Mouse (Mus musculus) midbrain, embryonic 13.5 days (tissue): Measurements from ENCODE around the gene Hspb3. TPM values are rescaled to one million over a fixed set of nuclear protein-coding genes. Genes with fewer than 3 reads are reported as not detected.

Experiments used
- ATAC-seq: fragments of 200-750 bp; cut with Nextera tagmentation; 2 replicates; pipeline ENCODE4 v1.8.0; 2017; ENCODE audit warnings: mild to moderate bottlenecking, moderate TSS enrichment, moderate library complexity
- H3K27ac ChIP-seq: fragments of 300-500 bp; sonication (generic); 2 replicates; pipeline ENCODE4 v1.5.1; 2015; ENCODE audit warnings: inconsistent platforms, mild to moderate bottlenecking, moderate library complexity
- H3K27me3 ChIP-seq: fragments of 300-500 bp; sonication (generic); 2 replicates; pipeline ENCODE4 v1.6.1; 2015; ENCODE audit warnings: mild to moderate bottlenecking, inconsistent platforms
- H3K36me3 ChIP-seq: fragments of 300-500 bp; sonication (generic); 2 replicates; pipeline ENCODE4 v1.6.1; 2015; ENCODE audit warnings: mild to moderate bottlenecking, inconsistent platforms
- H3K4me1 ChIP-seq: fragments of 300-500 bp; sonication (generic); replicated peaks from 2 replicates; pipeline ENCODE4 v1.6.1; 2015; ENCODE audit warnings: inconsistent platforms
- H3K4me2 ChIP-seq: fragments of 300-500 bp; sonication (generic); replicated peaks from 2 replicates; pipeline ENCODE4 v1.6.1; 2015; ENCODE audit warnings: moderate library complexity, mild to moderate bottlenecking, inconsistent platforms
- H3K4me3 ChIP-seq: fragments of 300-500 bp; sonication (generic); replicated peaks from 2 replicates; pipeline ENCODE4 v1.5.1; 2015; ENCODE audit warnings: mild to moderate bottlenecking, inconsistent platforms
- H3K9ac ChIP-seq: fragments of 300-500 bp; sonication (generic); replicated peaks from 2 replicates; pipeline ENCODE4 v1.6.1; 2015; ENCODE audit warnings: mild to moderate bottlenecking, inconsistent platforms
- H3K9me3 ChIP-seq: fragments of 300-500 bp; sonication (generic); 2 replicates; pipeline ENCODE4 v1.6.1; 2016; ENCODE audit warnings: mild to moderate bottlenecking, inconsistent platforms
- WGBS: fragments of 180-500 bp; shearing (Covaris S2); methylation state at CpG from one replicate; pipeline ENCODE4 v1.1.7; 2015; 5-methylcytosine and 5-hydroxymethylcytosine counted together
- polyA plus RNA-seq: library from polyadenylated mRNA; unstranded; fragments of >200 nt; fragmentation: Nextera tagmentation; extraction: Ambion mirVana; gene quantifications from 2 replicates; pipeline ENCODE4 v1.2.1, GENCODE M21; 2015

The Hspb3 gene
- polyA plus RNA-seq, 1 experiment from 2014 or later: 0.28 TPM

- H3K4me1 ChIP-seq: no peaks in the 10 kb centered on the region
- H3K4me2 ChIP-seq: no peak overlapping the region
- H3K9me3 ChIP-seq: no peaks in the 10 kb centered on the region
- H3K9ac ChIP-seq: no peak overlapping the region
- 94% methylated on average over 7 of the region's 7 CpGs for WGBS
- H3K27ac ChIP-seq: no peak overlapping the region
- H3K36me3 ChIP-seq: no peaks in the 10 kb centered on the region
- ATAC-seq: no peak
- no peak overlapping the region for H3K4me3 ChIP-seq
- no peaks in the 10 kb centered on the region for H3K27me3 ChIP-seq
These were observed 17.2 kb upstream of the Hspb3 start for GRCm38 (mm10) chr13:113680646-113681045.

GRCm38 (mm10) chr13:113669459-113670077 is 6.1 kb upstream of the Hspb3 start:
- Histone ChIP-seq H3K36me3 (no peaks in the 10 kb centered on the region), H3K9ac (no peak overlapping the region), H3K4me2 (no peak overlapping the region), H3K27ac (no peak overlapping the region), H3K27me3 (peaks cover 7% of the 10 kb centered on the region; the same call in 1 of the 2 replicates), H3K9me3 (no peaks in the 10 kb centered on the region), H3K4me1 (no peaks in the 10 kb centered on the region), H3K4me3 (no peak overlapping the region)
- WGBS: 44% methylated on average over 10 of the region's 10 CpGs
- no peak for ATAC-seq

GRCm38 (mm10) chr13:113663883-113664282 is 407 bp upstream of the Hspb3 start:
- Histone ChIP-seq H3K27me3 (peaks cover 3% of the 10 kb centered on the region; the same call in 1 of the 2 replicates), H3K36me3 (no peaks in the 10 kb centered on the region), H3K27ac (no peak overlapping the region), H3K4me1 (no peaks in the 10 kb centered on the region), H3K4me2 (no peak overlapping the region), H3K4me3 (no peak overlapping the region), H3K9me3 (no peaks in the 10 kb centered on the region), H3K9ac (no peak overlapping the region)
- WGBS: 87% methylated on average over 7 of the region's 7 CpGs
- ATAC-seq: no peak

- WGBS: 85% methylated on average over 7 of the region's 7 CpGs
- no peaks in the 10 kb centered on the region for H3K9me3 ChIP-seq
- H3K4me3 ChIP-seq: no peak overlapping the region
- no peak overlapping the region for H3K27ac ChIP-seq
- no peaks in the 10 kb centered on the region for H3K36me3 ChIP-seq
- no peaks in the 10 kb centered on the region for H3K4me1 ChIP-seq
- H3K9ac ChIP-seq: no peak overlapping the region
- no peak overlapping the region for H3K4me2 ChIP-seq
- no peaks in the 10 kb centered on the region for H3K27me3 ChIP-seq
- ATAC-seq: no peak
These were observed 1.6 kb downstream of the Hspb3 start for GRCm38 (mm10) chr13:113661826-113662271.

- Histone ChIP-seq H3K9ac (no peak overlapping the region), H3K27me3 (no peaks in the 10 kb centered on the region), H3K4me2 (no peak overlapping the region), H3K4me3 (no peak overlapping the region), H3K27ac (no peak overlapping the region), H3K9me3 (no peaks in the 10 kb centered on the region), H3K36me3 (no peaks in the 10 kb centered on the region), H3K4me1 (no peaks in the 10 kb centered on the region)
- WGBS: 84% methylated on average over 9 of the region's 9 CpGs
- no peak for ATAC-seq
These were observed 2.7 kb downstream of the Hspb3 start for GRCm38 (mm10) chr13:113660576-113661310.

- H3K9me3 ChIP-seq: no peaks in the 10 kb centered on the region
- no peak overlapping the region for H3K27ac ChIP-seq
- H3K27me3 ChIP-seq: no peaks in the 10 kb centered on the region
- no peak overlapping the region for H3K4me3 ChIP-seq
- no peaks in the 10 kb centered on the region for H3K4me1 ChIP-seq
- WGBS: 87% methylated on average over 7 of the region's 7 CpGs
- no peak for ATAC-seq
- H3K9ac ChIP-seq: no peak overlapping the region
- H3K4me2 ChIP-seq: no peak overlapping the region
- no peaks in the 10 kb centered on the region for H3K36me3 ChIP-seq
These were observed 6.3 kb downstream of the Hspb3 start for GRCm38 (mm10) chr13:113657204-113657603.

- no peaks in the 10 kb centered on the region for H3K27me3 ChIP-seq
- no peak overlapping the region for H3K4me3 ChIP-seq
- WGBS: 88% methylated on average over 4 of the region's 4 CpGs
- H3K27ac ChIP-seq: no peak overlapping the region
- ATAC-seq: no peak
- no peaks in the 10 kb centered on the region for H3K4me1 ChIP-seq
- no peak overlapping the region for H3K4me2 ChIP-seq
- no peaks in the 10 kb centered on the region for H3K36me3 ChIP-seq
- no peak overlapping the region for H3K9ac ChIP-seq
- H3K9me3 ChIP-seq: no peaks in the 10 kb centered on the region
These were observed 6.8 kb downstream of the Hspb3 start for GRCm38 (mm10) chr13:113656639-113657038.

- H3K27ac ChIP-seq: no peak overlapping the region
- H3K4me2 ChIP-seq: no peak overlapping the region
- ATAC-seq: no peak
- H3K4me1 ChIP-seq: no peaks in the 10 kb centered on the region
- H3K9me3 ChIP-seq: no peaks in the 10 kb centered on the region
- no peak overlapping the region for H3K4me3 ChIP-seq
- H3K27me3 ChIP-seq: no peaks in the 10 kb centered on the region
- H3K36me3 ChIP-seq: no peaks in the 10 kb centered on the region
- WGBS: 92% methylated on average over 4 of the region's 4 CpGs
- no peak overlapping the region for H3K9ac ChIP-seq
These were observed 8.0 kb downstream of the Hspb3 start for GRCm38 (mm10) chr13:113655511-113655910.

- no peaks in the 10 kb centered on the region for H3K27me3 ChIP-seq
- no peak overlapping the region for H3K4me2 ChIP-seq
- peak; percentile 73 for ATAC-seq
- no peak overlapping the region for H3K4me3 ChIP-seq
- H3K36me3 ChIP-seq: no peaks in the 10 kb centered on the region
- WGBS: 53% methylated on average over 11 of the region's 11 CpGs
- H3K4me1 ChIP-seq: no peaks in the 10 kb centered on the region
- H3K9ac ChIP-seq: no peak overlapping the region
- no peak overlapping the region for H3K27ac ChIP-seq
- H3K9me3 ChIP-seq: no peaks in the 10 kb centered on the region
These were observed 22.4 kb downstream of the Hspb3 start for GRCm38 (mm10) chr13:113640944-113641597.

- Histone ChIP-seq H3K27me3 (no peaks in the 10 kb centered on the region), H3K36me3 (no peaks in the 10 kb centered on the region), H3K4me3 (no peak overlapping the region), H3K9me3 (no peaks in the 10 kb centered on the region), H3K4me1 (no peaks in the 10 kb centered on the region), H3K4me2 (no peak overlapping the region), H3K9ac (no peak overlapping the region), H3K27ac (no peak overlapping the region)
- ATAC-seq: no peak
- 32% methylated on average over 7 of the region's 7 CpGs for WGBS
These were observed 24.6 kb downstream of the Hspb3 start for GRCm38 (mm10) chr13:113638914-113639313.

- Histone ChIP-seq H3K36me3 (no peaks in the 10 kb centered on the region), H3K4me1 (no peaks in the 10 kb centered on the region), H3K9me3 (no peaks in the 10 kb centered on the region), H3K4me2 (no peak overlapping the region), H3K27me3 (no peaks in the 10 kb centered on the region), H3K9ac (no peak overlapping the region), H3K27ac (no peak overlapping the region), H3K4me3 (no peak overlapping the region)
- no peak for ATAC-seq
- 80% methylated on average over 17 of the region's 17 CpGs for WGBS
These were observed 27.7 kb downstream of the Hspb3 start for GRCm38 (mm10) chr13:113635799-113636222.

GRCm38 (mm10) chr13:113634732-113635481 is 28.6 kb downstream of the Hspb3 start:
- H3K9ac ChIP-seq: no peak overlapping the region
- H3K27ac ChIP-seq: no peak overlapping the region
- H3K27me3 ChIP-seq: no peaks in the 10 kb centered on the region
- WGBS: 89% methylated on average over 15 of the region's 15 CpGs
- no peaks in the 10 kb centered on the region for H3K9me3 ChIP-seq
- H3K4me2 ChIP-seq: no peak overlapping the region
- no peaks in the 10 kb centered on the region for H3K36me3 ChIP-seq
- no peaks in the 10 kb centered on the region for H3K4me1 ChIP-seq
- H3K4me3 ChIP-seq: no peak overlapping the region
- 0 out of 2 replicates have a peak, but pooled peaks have one; percentile 31 for ATAC-seq
